Mouse (Mus musculus) lung, embryonic 14.5 days (tissue): ENCODE data around the gene Tbpl1. TPM values are rescaled to one million over a fixed set of nuclear protein-coding genes. Genes with fewer than 3 reads are reported as not detected.

ENCODE experiments used
- ATAC-seq: fragments of 200-750 bp; cut with Nextera tagmentation; 2 replicates; pipeline ENCODE4 v1.8.0; 2017; ENCODE audit warnings: mild to moderate bottlenecking, moderate TSS enrichment, moderate library complexity; ENCODE audit not compliant: insufficient read depth
- DNase-seq: peaks from one replicate; pipeline ENCODE4 v3.0.0-alpha.2; 2015
- H3K27ac ChIP-seq: fragments of 300-500 bp; sonication (generic); 2 replicates; pipeline ENCODE4 v1.5.1; 2014; ENCODE audit warnings: low read depth, mild to moderate bottlenecking, moderate library complexity
- H3K27me3 ChIP-seq: fragments of 300-500 bp; sonication (generic); 2 replicates; pipeline ENCODE4 v1.6.1; 2014; ENCODE audit warnings: low read length, control low read depth; ENCODE audit not compliant: insufficient read depth
- H3K36me3 ChIP-seq: fragments of 300-500 bp; sonication (generic); 2 replicates; pipeline ENCODE4 v1.6.1; 2014; ENCODE audit warnings: control low read depth; ENCODE audit not compliant: insufficient read depth
- H3K4me1 ChIP-seq: fragments of 300-500 bp; sonication (generic); 2 replicates; pipeline ENCODE4 v1.6.1; 2014; ENCODE audit warnings: antibody characterized with exemption, control low read depth; ENCODE audit not compliant: insufficient read depth
- H3K4me2 ChIP-seq: fragments of 300-500 bp; sonication (generic); 2 replicates; pipeline ENCODE4 v1.6.1; 2014; ENCODE audit warnings: mild to moderate bottlenecking
- H3K4me3 ChIP-seq: fragments of 300-500 bp; sonication (generic); 2 replicates; pipeline ENCODE4 v1.5.1; 2014; ENCODE audit warnings: low read depth, low read length
- H3K9ac ChIP-seq: fragments of 300-500 bp; sonication (generic); 2 replicates; pipeline ENCODE4 v1.6.1; 2014
- H3K9me3 ChIP-seq: fragments of 300-500 bp; sonication (generic); 2 replicates; pipeline ENCODE4 v1.6.1; 2016; ENCODE audit warnings: low read depth, low read length, control low read depth
- CTCF ChIP-seq: IDR thresholded peaks from 2 replicates; pipeline ENCODE4 v1.5.1; 2016; ENCODE audit warnings: antibody characterized with exemption, low read depth
- WGBS: fragments of 180-500 bp; shearing (Covaris S2); extraction: QIAGEN DNeasy Blood & Tissue Kit; methylation state at CpG from one replicate; pipeline ENCODE4 v1.1.7; 2014; 5-methylcytosine and 5-hydroxymethylcytosine counted together
- polyA plus RNA-seq: library from polyadenylated mRNA; unstranded; fragments of >200 nt; fragmentation: Nextera tagmentation; extraction: Ambion mirVana; gene quantifications from 2 replicates; pipeline ENCODE4 v1.2.1, GENCODE M21; 2014

The Tbpl1 gene
- polyA plus RNA-seq, 1 experiment from 2014 or later = 63.5 TPM

DNA sequence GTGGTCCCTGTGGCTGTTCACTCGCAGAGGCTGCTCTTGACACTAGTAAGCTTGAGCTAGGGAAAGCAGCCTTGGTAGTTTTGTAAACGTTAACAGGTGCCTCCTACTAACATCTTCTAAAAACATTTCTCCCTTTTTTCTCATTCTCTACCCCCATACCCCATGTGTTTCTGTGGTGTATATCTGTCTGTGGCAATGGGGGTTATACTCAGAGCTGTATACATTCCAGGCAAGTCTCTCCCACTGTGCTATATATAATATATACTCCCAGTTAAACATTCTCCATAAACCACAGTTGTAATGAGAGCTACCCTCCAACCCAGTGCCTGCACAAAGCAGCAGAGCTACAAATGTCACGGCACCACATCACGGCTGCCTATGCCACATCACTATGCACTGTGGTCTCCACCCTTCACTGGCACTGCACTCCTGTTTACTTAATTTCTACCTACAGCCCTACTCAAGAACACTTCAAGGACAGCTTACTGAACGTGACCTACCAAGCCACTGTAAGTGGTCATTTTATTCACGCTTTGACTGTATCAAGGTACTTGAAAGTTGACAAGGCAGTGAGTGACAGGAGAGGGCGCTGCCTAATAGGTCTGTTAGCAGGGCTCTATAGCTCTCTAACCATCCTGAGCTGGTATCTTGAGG is 23.4 kb downstream of the Tbpl1 start:
- Histone ChIP-seq H3K27ac (no peak overlapping the region), H3K4me1 (no peaks in the 10 kb centered on the region), H3K9me3 (no peaks in the 10 kb centered on the region), H3K4me2 (no peak overlapping the region), H3K9ac (no peak overlapping the region), H3K36me3 (peaks cover 63% of the 10 kb centered on the region), H3K27me3 (no peaks in the 10 kb centered on the region), H3K4me3 (no peak overlapping the region)
- 68% methylated on average over 7 of the region's 7 CpGs for WGBS
- no peak; the same call in 1 of the 2 replicates for TF ChIP-seq CTCF
- ATAC-seq = peak; percentile 47; the same call in 1 of the 2 replicates
- DNase-seq = no peak

DNA sequence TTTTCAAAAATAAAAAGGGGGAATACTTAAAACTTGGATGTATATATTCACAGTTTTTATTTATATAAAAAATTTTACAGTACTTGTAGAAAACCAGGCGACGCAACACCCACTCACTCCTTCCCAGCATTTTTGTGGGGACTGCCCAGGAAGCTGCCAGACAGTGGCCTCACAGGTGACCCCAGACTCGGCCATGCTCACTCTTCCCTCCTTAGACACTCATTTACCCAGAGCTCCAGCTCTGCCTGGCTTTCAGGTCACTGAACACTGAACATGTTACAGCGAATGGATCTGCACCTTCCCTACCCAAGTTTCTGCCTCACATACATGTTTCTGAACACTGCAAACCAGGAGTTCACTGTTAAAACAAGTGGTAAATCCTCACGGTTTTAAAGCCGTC is 27.9 kb downstream of the Tbpl1 start:
- no peak for DNase-seq
- no peak overlapping the region for H3K27ac ChIP-seq
- no peak overlapping the region for H3K4me2 ChIP-seq
- H3K4me1 ChIP-seq = no peaks in the 10 kb centered on the region
- TF ChIP-seq CTCF = no peak
- H3K27me3 ChIP-seq = no peaks in the 10 kb centered on the region
- H3K4me3 ChIP-seq = no peak overlapping the region
- 85% methylated on average over 6 of the region's 6 CpGs for WGBS
- ATAC-seq = no peak
- H3K9ac ChIP-seq = no peak overlapping the region
- H3K36me3 ChIP-seq = peaks cover 62% of the 10 kb centered on the region
- no peaks in the 10 kb centered on the region for H3K9me3 ChIP-seq

DNA sequence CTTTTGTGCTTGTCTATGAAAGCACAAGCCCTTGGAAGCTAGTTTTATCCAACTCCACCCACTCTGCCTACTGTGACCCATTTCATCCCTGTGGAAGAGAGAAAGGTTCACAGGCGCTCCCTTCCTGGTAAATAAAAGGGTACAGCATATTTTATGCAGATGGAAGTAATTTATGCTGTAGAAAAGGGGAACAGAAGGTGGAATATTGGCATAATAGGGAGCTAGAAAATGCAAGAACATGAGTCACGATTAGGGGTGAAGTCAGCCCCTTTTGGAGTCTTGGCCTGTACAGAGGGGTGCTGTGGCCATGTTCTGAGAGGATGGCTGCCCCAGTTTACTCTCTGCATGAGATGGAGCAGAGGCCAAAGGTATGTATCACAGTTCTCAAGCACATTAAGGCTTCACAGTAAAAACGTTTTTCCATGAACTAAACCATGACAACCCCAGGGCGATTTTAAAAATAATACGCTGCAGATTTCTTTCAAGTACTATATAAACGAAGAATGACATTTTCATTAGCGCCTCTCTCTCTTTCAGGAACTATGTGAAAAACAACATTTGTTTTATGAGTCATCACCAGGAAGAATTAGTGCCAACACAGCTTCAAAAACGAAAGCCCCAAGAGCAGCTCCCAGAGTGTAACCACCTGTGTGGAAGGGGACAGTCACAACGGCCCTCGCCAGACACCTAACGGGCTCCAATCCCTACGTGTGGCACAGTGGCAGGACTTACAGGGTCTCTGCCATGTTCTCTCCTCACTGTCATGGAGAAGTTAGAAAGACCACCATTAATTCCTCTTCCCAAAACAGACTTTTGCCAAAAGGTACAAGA is 30.0 kb downstream of the Tbpl1 start:
- no peak overlapping the region for H3K27ac ChIP-seq
- H3K9ac ChIP-seq = no peak overlapping the region
- no peaks in the 10 kb centered on the region for H3K27me3 ChIP-seq
- H3K4me3 ChIP-seq = no peak overlapping the region
- no peak overlapping the region for H3K4me2 ChIP-seq
- WGBS = 61% methylated on average over 12 of the region's 12 CpGs
- H3K4me1 ChIP-seq = no peaks in the 10 kb centered on the region
- peaks cover 40% of the 10 kb centered on the region; the same call in 1 of the 2 replicates for H3K36me3 ChIP-seq
- ATAC-seq (no peak), DNase-seq (no peak)
- no peaks in the 10 kb centered on the region for H3K9me3 ChIP-seq
- TF ChIP-seq CTCF = no peak

DNA sequence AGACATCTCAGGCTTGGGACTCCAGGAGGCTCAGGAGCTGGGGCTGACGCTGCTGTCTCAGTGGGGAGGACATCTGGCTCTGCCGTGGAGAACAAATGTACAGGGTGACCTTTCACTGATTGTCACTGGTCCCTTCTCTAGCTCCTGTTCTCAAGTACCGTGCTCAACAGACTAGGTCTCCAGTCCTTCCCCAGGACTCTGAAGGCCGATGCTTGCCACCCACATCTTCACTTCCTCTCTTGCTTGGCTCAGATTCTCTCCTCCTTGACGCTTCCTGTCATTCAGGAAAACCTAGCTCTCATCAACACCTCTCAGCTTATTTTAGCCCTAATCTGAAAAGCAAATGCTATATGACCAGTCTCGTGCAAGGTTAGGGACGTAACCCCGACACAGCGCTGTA is 31.0 kb downstream of the Tbpl1 start:
- ATAC-seq (no peak), DNase-seq (no peak)
- H3K4me1 ChIP-seq = no peaks in the 10 kb centered on the region
- H3K27me3 ChIP-seq = no peaks in the 10 kb centered on the region
- peaks cover 31% of the 10 kb centered on the region; the same call in 1 of the 2 replicates for H3K36me3 ChIP-seq
- no peak for TF ChIP-seq CTCF
- H3K9ac ChIP-seq = no peak overlapping the region
- H3K27ac ChIP-seq = no peak overlapping the region
- no peak overlapping the region for H3K4me3 ChIP-seq
- 57% methylated on average over 9 of the region's 9 CpGs for WGBS
- no peaks in the 10 kb centered on the region for H3K9me3 ChIP-seq
- H3K4me2 ChIP-seq = no peak overlapping the region

DNA sequence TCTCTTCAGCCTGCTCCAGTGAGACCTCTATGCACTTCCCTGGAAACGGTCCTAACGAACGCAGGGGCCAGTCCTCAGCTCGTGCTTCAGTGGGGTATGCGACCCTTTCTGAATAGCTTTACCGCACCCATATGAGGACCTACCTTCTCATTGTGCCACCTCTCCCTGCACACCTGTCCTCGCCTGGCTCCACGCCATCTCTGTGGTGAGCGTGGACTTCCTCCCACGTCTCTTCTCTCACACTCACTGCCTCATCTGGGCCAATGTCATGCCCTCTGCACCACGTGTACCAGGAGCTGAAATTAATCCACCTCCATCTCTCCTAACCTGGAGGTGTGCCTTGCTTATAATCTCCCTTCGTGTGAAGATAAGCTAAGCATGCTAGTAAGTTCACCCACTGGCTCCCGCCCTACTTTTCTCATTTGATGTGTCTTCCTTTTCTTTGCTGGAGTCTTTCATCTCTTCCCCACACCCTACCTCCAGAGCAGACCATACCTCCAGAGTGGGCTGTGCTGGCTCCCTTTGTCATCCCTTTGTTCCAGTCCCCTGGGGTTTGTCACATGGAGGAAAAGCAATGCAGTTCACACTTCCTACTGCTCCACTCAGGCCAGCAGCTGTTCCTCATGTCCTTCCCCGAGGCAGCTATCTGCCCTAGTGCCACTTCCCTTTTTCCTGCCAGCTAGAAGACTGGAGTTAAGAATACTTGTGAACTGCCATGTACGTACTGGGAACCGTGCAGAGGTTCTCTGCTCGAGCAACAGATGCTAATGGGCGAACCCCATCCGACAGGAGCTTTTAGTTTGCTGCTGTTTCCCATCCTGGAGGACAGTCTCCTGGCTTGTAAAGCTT is 32.0 kb downstream of the Tbpl1 start:
- H3K4me3 ChIP-seq = no peak overlapping the region
- H3K4me1 ChIP-seq = no peaks in the 10 kb centered on the region
- TF ChIP-seq CTCF = no peak
- no peak overlapping the region for H3K4me2 ChIP-seq
- no peaks in the 10 kb centered on the region for H3K27me3 ChIP-seq
- H3K9ac ChIP-seq = no peak overlapping the region
- 63% methylated on average over 19 of the region's 19 CpGs for WGBS
- DNase-seq (peak; percentile 24), ATAC-seq (no peak)
- no peak overlapping the region for H3K27ac ChIP-seq
- H3K9me3 ChIP-seq = no peaks in the 10 kb centered on the region
- H3K36me3 ChIP-seq = peaks cover 24% of the 10 kb centered on the region; the same call in 1 of the 2 replicates

DNA sequence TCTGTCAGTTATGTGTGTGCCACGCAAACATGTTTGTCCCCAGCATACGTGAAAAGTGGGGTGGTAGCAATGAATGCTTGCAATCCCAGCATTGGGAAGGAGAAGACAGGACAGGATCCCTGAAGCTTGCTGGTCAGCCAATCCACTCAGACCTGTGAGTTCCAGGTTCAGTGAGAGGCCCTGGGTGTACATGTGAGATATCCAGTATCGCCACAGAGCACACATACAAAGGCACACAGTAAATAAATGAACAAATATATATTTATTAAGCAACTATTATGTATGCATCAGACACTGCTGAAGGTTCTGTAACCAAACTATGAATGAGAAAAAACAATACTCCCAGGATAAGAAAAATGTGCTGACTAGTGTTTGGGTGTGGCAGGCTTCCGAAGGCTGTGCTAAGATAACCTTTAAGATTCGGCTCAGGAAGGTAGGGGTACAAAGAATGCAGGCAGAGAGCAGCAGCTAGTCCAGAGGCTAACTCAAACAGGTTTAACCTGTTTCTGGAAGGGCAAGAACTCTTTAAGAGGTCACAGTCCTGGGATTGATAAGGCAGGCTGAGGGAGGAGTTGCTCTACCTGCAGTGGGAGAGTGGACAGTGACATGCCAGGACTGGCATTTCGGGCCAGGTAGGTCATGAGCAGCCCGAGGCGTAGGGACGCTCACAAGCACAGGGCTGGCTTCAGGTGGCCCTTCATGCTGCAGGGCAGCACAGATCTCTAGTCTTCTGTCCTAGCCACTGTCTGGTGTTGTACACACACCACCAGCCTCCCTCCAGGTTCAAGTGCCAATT is 33.4 kb downstream of the Tbpl1 start:
- Histone ChIP-seq H3K4me2 (no peak overlapping the region), H3K9me3 (no peaks in the 10 kb centered on the region), H3K9ac (no peak overlapping the region), H3K27ac (peak overlapping the region; percentile 36; the same call in 1 of the 2 replicates), H3K27me3 (no peaks in the 10 kb centered on the region), H3K4me3 (no peak overlapping the region), H3K36me3 (0 out of 2 replicates have a peak, but pooled peaks cover 13% of the 10 kb centered on the region), H3K4me1 (no peaks in the 10 kb centered on the region)
- WGBS = 61% methylated on average over 9 of the region's 9 CpGs
- ATAC-seq (peak; percentile 75), DNase-seq (peak; percentile 45)
- no peak for TF ChIP-seq CTCF
